Mouse (Mus musculus): ENCODE results near the gene Spin4. TPM values are rescaled to one million over a fixed set of nuclear protein-coding genes. Genes with fewer than 3 reads are reported as not detected.

Spin4 gene
- 7.8 and 9.4 TPM in 2 replicates for polyA plus RNA-seq (2014; fragmentation: Nextera tagmentation; extraction: Ambion mirVana)

- H3K36me3 ChIP-seq (ENCODE audit: control insufficient read depth, insufficient read depth, low read length): no peaks in the 10 kb centered on the region
- H3K27me3 ChIP-seq (ENCODE audit: control insufficient read depth, insufficient read depth, low read length): no peaks in the 10 kb centered on the region
- no peaks in the 10 kb centered on the region for H3K4me1 ChIP-seq (ENCODE audit: control insufficient read depth, insufficient read depth, low read length)
- H3K4me3 ChIP-seq (ENCODE audit: low read depth, low read length): peak within 1 kb of the TSS; percentile 46
- ATAC-seq (ENCODE audit: insufficient read depth, low FRiP score, low TSS enrichment) (peak; percentile 86), DNase-seq (ENCODE audit: low spot score) (peak; percentile 78)
- H3K9me3 ChIP-seq (ENCODE audit: control insufficient read depth, low read length): no peaks in the 10 kb centered on the region
- WGBS: 13% methylated on average over 30 of the region's 30 CpGs
- H3K4me2 ChIP-seq (ENCODE audit: low read depth): peak within 1 kb of the TSS; percentile 50
- peak within 1 kb of the TSS; percentile 85 for H3K27ac ChIP-seq (ENCODE audit: low read depth, low read length)
- H3K9ac ChIP-seq (ENCODE audit: low read length): peak within 1 kb of the TSS; percentile 60
Measured at GRCm38 (mm10) chrX:95026361-95026892, at the start of gene Spin4. TSS of gene Spin4 (minus strand) at chrX:95026682.

GRCm38 (mm10) chrX:95027907-95028306, 1.4 kb upstream of the Spin4 start:
- Histone ChIP-seq H3K27me3 (ENCODE audit: control insufficient read depth, insufficient read depth, low read length) (no peaks in the 10 kb centered on the region), H3K36me3 (ENCODE audit: control insufficient read depth, insufficient read depth, low read length) (no peaks in the 10 kb centered on the region), H3K27ac (ENCODE audit: low read depth, low read length) (no peak overlapping the region), H3K9me3 (ENCODE audit: control insufficient read depth, low read length) (no peaks in the 10 kb centered on the region), H3K4me2 (ENCODE audit: low read depth) (no peak overlapping the region), H3K9ac (ENCODE audit: low read length) (no peak overlapping the region), H3K4me3 (ENCODE audit: low read depth, low read length) (no peak overlapping the region), H3K4me1 (ENCODE audit: control insufficient read depth, insufficient read depth, low read length) (no peaks in the 10 kb centered on the region)
- no peak for ATAC-seq (ENCODE audit: insufficient read depth, low FRiP score, low TSS enrichment)
- DNase-seq (ENCODE audit: low spot score): no peak
- 58% methylated on average over 5 of the region's 5 CpGs for WGBS

- Histone ChIP-seq H3K4me2 (ENCODE audit: low read depth) (peak overlapping the region; percentile 50), H3K27ac (ENCODE audit: low read depth, low read length) (peak overlapping the region; percentile 85; the same call in 1 of the 2 replicates), H3K4me3 (ENCODE audit: low read depth, low read length) (peak overlapping the region; percentile 46), H3K9ac (ENCODE audit: low read length) (peak overlapping the region; percentile 60), H3K27me3 (ENCODE audit: control insufficient read depth, insufficient read depth, low read length) (no peaks in the 10 kb centered on the region), H3K4me1 (ENCODE audit: control insufficient read depth, insufficient read depth, low read length) (no peaks in the 10 kb centered on the region), H3K9me3 (ENCODE audit: control insufficient read depth, low read length) (no peaks in the 10 kb centered on the region), H3K36me3 (ENCODE audit: control insufficient read depth, insufficient read depth, low read length) (no peaks in the 10 kb centered on the region)
- 22% methylated on average over 23 of the region's 23 CpGs for WGBS
- ATAC-seq (ENCODE audit: insufficient read depth, low FRiP score, low TSS enrichment): no peak
- peak; percentile 50 for DNase-seq (ENCODE audit: low spot score)
Measured at GRCm38 (mm10) chrX:95025779-95026360, 612 bp downstream of the Spin4 start.

DNA sequence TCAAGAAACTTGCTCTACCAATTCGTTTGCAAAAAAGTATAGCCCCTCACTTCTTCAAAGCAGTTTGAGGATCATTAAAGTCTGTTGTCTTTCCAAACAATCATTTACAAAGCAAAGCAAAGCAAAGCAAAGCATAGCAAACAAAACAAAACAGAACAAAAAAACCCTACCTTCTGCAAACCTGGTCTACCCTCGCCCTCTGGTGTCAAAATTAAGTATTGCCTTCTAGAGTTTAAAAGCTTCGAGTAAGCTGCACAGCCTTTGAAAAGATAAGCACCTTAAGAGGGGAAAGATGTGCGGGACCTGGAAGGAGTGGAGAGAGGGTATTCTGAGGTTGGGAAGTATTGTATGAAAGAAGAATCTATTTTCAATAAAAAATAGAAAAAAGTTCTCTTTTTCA, 14.4 kb downstream of the Spin4 start:
- H3K9me3 ChIP-seq (ENCODE audit: control insufficient read depth, low read length): no peaks in the 10 kb centered on the region
- WGBS: 19% methylated on average over 4 of the region's 4 CpGs
- H3K36me3 ChIP-seq (ENCODE audit: control insufficient read depth, insufficient read depth, low read length): no peaks in the 10 kb centered on the region
- no peak for ATAC-seq (ENCODE audit: insufficient read depth, low FRiP score, low TSS enrichment)
- no peak overlapping the region for H3K27ac ChIP-seq (ENCODE audit: low read depth, low read length)
- no peak overlapping the region for H3K4me3 ChIP-seq (ENCODE audit: low read depth, low read length)
- no peaks in the 10 kb centered on the region for H3K4me1 ChIP-seq (ENCODE audit: control insufficient read depth, insufficient read depth, low read length)
- no peak overlapping the region for H3K9ac ChIP-seq (ENCODE audit: low read length)
- no peak for DNase-seq (ENCODE audit: low spot score)
- H3K4me2 ChIP-seq (ENCODE audit: low read depth): no peak overlapping the region
- peaks cover 2% of the 10 kb centered on the region; the same call in 1 of the 2 replicates for H3K27me3 ChIP-seq (ENCODE audit: control insufficient read depth, insufficient read depth, low read length)

DNA sequence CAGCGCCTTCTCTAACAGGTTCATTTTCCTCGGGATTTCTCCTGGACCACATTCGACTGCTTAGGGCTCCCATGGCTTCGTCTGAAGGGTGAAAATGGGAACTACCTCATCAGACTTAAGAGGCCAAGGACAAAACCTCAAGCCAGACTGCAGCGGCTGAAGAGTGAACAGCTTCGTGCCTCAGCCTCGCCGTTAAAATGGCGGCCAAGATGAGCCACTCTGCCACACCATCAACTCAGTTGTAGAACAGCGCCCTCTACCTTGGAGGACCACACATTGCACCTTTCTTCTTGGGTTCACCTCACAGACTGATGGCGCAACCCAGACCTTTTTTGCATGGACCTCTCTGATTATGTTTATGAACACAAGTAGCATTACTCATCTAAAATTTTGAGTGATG, 27.6 kb downstream of the Spin4 start:
- Histone ChIP-seq H3K4me1 (ENCODE audit: control insufficient read depth, insufficient read depth, low read length) (no peaks in the 10 kb centered on the region), H3K4me3 (ENCODE audit: low read depth, low read length) (no peak overlapping the region), H3K4me2 (ENCODE audit: low read depth) (no peak overlapping the region), H3K27ac (ENCODE audit: low read depth, low read length) (no peak overlapping the region), H3K27me3 (ENCODE audit: control insufficient read depth, insufficient read depth, low read length) (no peaks in the 10 kb centered on the region), H3K9ac (ENCODE audit: low read length) (no peak overlapping the region), H3K36me3 (ENCODE audit: control insufficient read depth, insufficient read depth, low read length) (no peaks in the 10 kb centered on the region), H3K9me3 (ENCODE audit: control insufficient read depth, low read length) (no peaks in the 10 kb centered on the region)
- DNase-seq (ENCODE audit: low spot score) (no peak), ATAC-seq (ENCODE audit: insufficient read depth, low FRiP score, low TSS enrichment) (no peak)
- WGBS: 94% methylated on average over 11 of the region's 11 CpGs

GRCm38 (mm10) chrX:94994113-94994512, 32.4 kb downstream of the Spin4 start:
- Histone ChIP-seq H3K27me3 (ENCODE audit: control insufficient read depth, insufficient read depth, low read length) (no peaks in the 10 kb centered on the region), H3K4me3 (ENCODE audit: low read depth, low read length) (no peak overlapping the region), H3K36me3 (ENCODE audit: control insufficient read depth, insufficient read depth, low read length) (no peaks in the 10 kb centered on the region), H3K9ac (ENCODE audit: low read length) (no peak overlapping the region), H3K4me1 (ENCODE audit: control insufficient read depth, insufficient read depth, low read length) (no peaks in the 10 kb centered on the region), H3K4me2 (ENCODE audit: low read depth) (no peak overlapping the region), H3K27ac (ENCODE audit: low read depth, low read length) (no peak overlapping the region), H3K9me3 (ENCODE audit: control insufficient read depth, low read length) (no peaks in the 10 kb centered on the region)
- no peak for DNase-seq (ENCODE audit: low spot score)
- 55% methylated on average over 3 of the region's 3 CpGs for WGBS
- no peak for ATAC-seq (ENCODE audit: insufficient read depth, low FRiP score, low TSS enrichment)

GRCm38 (mm10) chrX:94990903-94991302, 35.6 kb downstream of the Spin4 start:
- H3K4me2 ChIP-seq (ENCODE audit: low read depth): peak overlapping the region; percentile 42
- DNase-seq (ENCODE audit: low spot score) (no peak), ATAC-seq (ENCODE audit: insufficient read depth, low FRiP score, low TSS enrichment) (no peak)
- H3K9ac ChIP-seq (ENCODE audit: low read length): no peak overlapping the region
- H3K4me1 ChIP-seq (ENCODE audit: control insufficient read depth, insufficient read depth, low read length): no peaks in the 10 kb centered on the region
- no peaks in the 10 kb centered on the region for H3K9me3 ChIP-seq (ENCODE audit: control insufficient read depth, low read length)
- H3K36me3 ChIP-seq (ENCODE audit: control insufficient read depth, insufficient read depth, low read length): no peaks in the 10 kb centered on the region
- WGBS: 75% methylated on average over 2 of the region's 2 CpGs
- H3K4me3 ChIP-seq (ENCODE audit: low read depth, low read length): no peak overlapping the region
- no peaks in the 10 kb centered on the region for H3K27me3 ChIP-seq (ENCODE audit: control insufficient read depth, insufficient read depth, low read length)
- no peak overlapping the region for H3K27ac ChIP-seq (ENCODE audit: low read depth, low read length)

- 31% methylated on average over 29 of the region's 29 CpGs for WGBS
- peak overlapping the region; percentile 41 for H3K9ac ChIP-seq (ENCODE audit: low read length)
- H3K27ac ChIP-seq (ENCODE audit: low read depth, low read length): no peak overlapping the region
- H3K36me3 ChIP-seq (ENCODE audit: control insufficient read depth, insufficient read depth, low read length): no peaks in the 10 kb centered on the region
- H3K4me3 ChIP-seq (ENCODE audit: low read depth, low read length): peak overlapping the region; percentile 27
- DNase-seq (ENCODE audit: low spot score): peak; percentile 40
- peak; percentile 69; the same call in 1 of the 2 replicates for ATAC-seq (ENCODE audit: insufficient read depth, low FRiP score, low TSS enrichment)
- H3K4me1 ChIP-seq (ENCODE audit: control insufficient read depth, insufficient read depth, low read length): no peaks in the 10 kb centered on the region
- no peaks in the 10 kb centered on the region for H3K27me3 ChIP-seq (ENCODE audit: control insufficient read depth, insufficient read depth, low read length)
- H3K9me3 ChIP-seq (ENCODE audit: control insufficient read depth, low read length): no peaks in the 10 kb centered on the region
- H3K4me2 ChIP-seq (ENCODE audit: low read depth): peak overlapping the region; percentile 42
Measured at GRCm38 (mm10) chrX:94990080-94990825, 36.2 kb downstream of the Spin4 start.

Data from neural tube, embryonic 11.5 days (tissue).